Mouse (Mus musculus): Measurements from ENCODE around the gene Gm26620.

Gm26620 gene

GRCm38 (mm10) chr1:170871402-170871801 lies 13.5 kb upstream of the Gm26620 start:
- no peak for DNase-seq (ENCODE audit: low spot score)

DNA sequence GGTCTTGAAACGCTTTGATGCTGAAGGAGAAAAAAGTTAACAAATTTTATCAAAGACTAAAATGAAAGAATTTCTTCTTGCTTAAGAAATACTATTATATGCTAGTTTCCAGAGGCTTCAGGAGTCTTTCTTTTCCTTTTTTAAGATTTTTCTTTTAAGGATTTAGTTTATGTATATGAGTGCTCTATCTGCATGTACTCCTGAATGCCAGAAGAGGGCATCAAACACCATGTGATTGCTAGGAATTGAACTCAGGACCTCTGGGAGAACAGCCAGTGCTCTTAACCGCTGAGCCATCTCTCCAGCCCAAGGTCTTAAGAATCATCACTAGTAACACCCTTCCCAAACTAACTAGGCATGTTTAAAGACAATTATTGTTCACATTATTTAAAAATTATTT lies 12.9 kb upstream of the Gm26620 start:
- no peak for DNase-seq (ENCODE audit: low spot score)

DNA sequence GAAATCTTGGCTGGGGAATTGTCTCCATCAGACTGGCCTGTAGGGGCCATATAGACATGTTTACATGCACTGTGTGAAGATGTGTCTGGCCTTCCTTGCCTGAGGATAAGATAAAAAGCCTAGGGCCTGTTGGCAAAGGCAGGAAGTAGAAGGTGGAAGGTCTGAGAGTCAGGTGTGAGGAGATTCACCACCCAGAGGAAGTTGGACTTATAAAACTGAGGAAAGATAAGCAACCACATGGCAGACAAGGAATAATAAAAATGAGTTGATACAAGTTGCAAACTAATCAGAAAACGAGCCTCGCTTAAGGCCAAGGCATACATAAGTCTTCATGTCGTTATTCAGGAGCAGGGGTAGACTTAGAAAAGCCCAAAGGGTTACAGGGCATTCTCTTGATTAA lies 9.2 kb upstream of the Gm26620 start:
- DNase-seq (ENCODE audit: low spot score): no peak

DNA sequence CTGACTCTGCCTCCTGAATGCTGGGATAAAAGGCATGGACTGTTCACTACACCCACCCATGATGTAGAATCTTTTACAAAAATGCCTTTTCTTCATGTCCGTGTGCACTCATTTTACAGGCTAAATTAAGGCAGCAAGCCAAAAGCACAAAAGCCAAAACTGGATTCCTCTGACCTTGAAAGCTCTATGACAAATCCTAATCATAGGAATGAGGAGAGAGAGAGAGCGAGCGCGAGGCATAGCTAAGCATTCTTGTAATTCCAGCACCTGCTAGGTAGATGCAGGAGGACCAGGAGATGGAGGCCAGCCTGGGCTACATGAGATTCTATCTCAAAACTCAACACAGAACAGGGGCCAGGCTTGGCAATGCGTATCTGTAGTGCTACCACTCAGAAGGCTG lies 8.0 kb upstream of the Gm26620 start:
- DNase-seq (ENCODE audit: low spot score): no peak

- DNase-seq (ENCODE audit: low spot score): no peak
These were observed 1.9 kb upstream of the Gm26620 start for GRCm38 (mm10) chr1:170882915-170883485.

- DNase-seq (ENCODE audit: low spot score): no peak
These were observed 475 bp upstream of the Gm26620 start for GRCm38 (mm10) chr1:170884390-170884789.

DNA sequence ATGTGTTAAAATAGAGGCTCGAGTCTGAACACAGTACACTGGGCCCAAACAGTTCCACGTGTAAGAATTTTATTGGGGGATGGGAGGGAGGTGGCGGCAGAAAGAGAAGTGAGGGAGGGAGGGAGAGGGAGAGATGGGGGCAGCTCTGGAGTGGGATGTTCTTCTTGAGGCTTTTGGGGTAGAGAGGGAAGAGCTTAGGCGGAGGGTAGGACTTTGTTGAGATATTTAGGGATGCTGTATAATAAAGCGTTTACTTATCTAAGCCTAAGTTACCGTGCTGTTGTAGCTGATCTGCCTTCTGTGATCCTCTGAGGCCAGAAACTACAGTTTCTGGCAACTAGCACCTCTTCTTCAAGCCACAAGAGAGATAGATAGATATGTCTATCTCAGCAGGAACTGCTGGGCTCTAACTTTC lies 1.2 kb downstream of the Gm26620 start:
- no peak for DNase-seq (ENCODE audit: low spot score)

- no peak for DNase-seq (ENCODE audit: low spot score)
These were observed 4.4 kb downstream of the Gm26620 start for GRCm38 (mm10) chr1:170889310-170889709.

DNA sequence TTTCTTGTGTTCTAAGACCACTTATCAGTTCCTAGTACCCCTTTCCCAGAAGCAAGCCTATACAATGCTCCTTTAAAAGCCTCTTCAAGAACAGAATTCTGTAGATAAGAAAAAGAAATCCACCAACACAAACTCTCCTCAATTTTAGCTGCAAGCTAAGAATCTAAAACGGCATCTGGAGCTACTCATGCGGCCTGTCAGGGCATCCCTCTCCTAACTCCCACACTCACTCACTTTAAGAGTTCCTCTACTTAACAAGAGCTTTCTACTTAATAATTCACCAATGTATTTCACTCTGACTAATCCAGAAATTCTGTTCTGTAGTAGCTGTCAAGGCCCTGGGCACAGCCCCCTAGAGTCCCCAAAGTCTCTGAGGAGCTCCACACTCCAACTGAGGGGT lies 6.8 kb downstream of the Gm26620 start:
- DNase-seq (ENCODE audit: low spot score): no peak

GRCm38 (mm10) chr1:170892279-170892678 lies 7.4 kb downstream of the Gm26620 start:
- no peak for DNase-seq (ENCODE audit: low spot score)

DNA sequence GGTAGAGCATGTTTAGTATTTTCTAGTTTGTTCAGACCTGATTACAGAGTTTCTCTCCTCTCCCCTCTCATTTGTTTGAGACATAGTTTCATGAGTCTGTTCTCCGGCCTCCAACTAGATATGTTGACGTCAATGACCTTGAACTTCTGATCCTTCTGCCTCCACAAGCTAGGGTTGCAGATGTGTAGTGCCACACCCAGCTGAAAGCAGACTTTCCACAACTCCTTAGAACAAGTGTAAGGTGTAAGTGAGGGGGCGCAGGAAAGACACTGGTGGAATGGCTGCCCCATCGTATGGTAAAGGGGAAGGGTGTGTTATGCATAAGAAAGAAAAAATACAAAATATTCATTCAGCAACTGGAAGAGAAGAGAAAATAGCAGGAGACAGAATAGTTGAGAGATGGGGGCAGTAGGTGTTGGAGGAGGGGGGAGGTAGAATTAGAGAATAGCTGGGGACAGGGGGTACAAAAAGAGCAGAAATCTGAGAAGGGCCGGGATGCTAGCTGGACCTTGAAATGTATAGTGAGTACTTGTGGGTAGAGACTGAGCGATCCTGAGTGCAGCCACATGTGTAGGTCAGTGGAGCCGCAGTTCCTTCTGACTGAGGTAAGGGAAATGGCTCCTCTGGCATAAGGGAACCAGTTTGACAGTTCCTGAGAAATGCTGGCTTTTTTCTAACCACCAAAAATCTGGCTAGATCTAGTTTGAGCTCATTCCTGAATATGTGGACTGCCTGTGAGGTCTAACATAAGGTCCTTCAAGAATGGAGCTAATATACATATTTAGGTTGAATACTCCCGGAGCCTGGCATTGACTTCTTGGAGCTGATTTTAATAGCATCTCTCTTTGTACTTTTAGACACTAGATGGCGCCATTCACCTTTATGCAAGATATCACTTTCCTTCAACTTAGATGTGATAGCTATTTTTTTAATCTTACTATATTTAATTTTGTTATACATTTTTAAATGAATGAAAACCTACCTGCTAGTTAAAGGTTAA lies 10.0 kb downstream of the Gm26620 start:
- peak; percentile 75 for DNase-seq (ENCODE audit: low spot score)

DNA sequence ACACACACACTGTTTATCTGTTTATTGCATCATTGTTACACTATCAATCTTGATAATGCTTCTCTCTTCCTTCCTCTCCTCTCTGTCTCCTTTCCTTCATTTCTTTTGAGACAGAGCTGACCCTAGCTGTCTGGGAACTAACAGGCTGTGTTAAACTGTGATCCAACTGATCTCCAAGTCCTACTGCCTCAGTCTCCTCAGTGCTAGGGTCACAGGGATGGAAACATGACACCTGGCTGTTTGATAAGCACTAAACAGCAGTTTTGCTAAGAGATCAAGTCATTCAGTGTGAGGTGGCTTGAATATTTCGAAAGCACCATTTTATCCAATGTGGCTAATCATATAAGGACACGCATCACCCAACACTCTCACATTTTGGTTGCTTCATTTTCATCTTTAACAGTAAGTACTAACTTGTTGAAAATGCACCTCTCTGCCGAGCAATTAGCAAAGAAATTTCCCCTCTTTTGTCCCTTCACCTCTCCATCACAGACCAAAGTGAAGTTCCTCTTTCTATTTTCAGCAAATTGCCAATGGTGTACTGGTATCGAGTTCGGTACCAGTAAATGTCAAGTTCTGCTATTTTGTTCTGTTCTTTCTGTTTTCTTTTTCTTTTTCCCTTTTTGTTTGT lies 11.9 kb downstream of the Gm26620 start:
- DNase-seq (ENCODE audit: low spot score): no peak

DNA sequence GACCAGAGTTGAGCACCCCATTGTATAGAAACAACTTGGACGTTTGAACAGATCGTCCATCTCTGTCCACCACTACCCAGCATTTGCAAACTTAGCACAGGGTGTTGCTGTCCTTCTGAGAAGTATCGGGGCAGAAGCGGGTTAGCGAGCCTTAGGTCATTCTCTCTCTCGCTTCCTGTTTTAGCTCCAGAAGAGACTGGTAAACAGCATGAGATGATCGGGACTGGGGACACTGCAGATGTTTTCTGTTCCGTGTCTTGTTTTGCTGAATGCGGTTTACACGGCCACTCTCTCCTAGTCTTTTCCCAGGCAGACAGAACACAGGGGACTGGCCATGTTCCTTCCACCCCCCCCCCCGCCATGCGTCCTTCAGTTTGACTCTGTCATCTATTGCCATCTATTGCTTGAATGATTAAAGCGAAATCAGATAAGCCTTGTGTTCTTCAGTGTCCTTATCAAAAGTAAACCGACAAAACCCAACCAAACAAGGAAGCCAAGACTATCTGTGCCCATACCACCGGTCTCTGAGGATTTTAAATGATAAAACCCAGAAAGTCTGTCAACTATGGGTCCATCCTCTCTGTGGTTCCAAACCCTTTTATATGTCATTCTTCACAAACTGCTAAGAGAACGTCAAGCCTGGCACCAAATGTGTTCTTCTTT lies 13.7 kb downstream of the Gm26620 start:
- no peak for DNase-seq (ENCODE audit: low spot score)

DNA sequence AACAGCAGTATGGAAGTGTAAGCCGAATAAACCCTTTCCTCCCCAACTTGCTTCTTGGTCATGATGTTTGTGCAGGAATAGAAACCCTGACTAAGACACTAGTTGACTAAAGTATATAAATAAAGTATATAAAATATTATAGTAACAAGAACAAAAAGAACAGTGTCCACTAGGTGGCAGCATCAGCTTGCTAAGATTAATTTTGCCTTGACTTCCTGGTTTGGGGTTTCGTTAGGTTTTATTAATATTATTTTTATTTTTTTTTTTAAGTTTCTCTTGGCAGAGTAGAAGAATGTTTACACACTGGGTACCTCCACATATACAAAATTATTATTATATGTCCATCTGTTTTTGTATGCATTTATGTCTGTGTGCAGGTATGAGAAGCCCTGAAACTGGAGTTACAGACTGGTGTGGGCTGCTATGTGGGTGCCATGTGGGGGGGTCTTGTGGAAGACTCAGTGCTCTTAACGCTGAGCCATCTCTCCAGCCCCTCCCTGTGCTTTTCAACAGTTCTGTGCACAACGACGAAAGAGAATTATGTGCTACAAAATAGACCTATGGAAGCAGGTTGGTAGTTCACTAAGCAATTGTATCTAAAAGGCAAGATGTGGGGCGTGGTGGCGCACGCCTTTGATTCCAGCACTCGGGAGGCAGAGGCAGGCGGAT lies 16.1 kb downstream of the Gm26620 start:
- peak; percentile 78 for DNase-seq (ENCODE audit: low spot score)

DNA sequence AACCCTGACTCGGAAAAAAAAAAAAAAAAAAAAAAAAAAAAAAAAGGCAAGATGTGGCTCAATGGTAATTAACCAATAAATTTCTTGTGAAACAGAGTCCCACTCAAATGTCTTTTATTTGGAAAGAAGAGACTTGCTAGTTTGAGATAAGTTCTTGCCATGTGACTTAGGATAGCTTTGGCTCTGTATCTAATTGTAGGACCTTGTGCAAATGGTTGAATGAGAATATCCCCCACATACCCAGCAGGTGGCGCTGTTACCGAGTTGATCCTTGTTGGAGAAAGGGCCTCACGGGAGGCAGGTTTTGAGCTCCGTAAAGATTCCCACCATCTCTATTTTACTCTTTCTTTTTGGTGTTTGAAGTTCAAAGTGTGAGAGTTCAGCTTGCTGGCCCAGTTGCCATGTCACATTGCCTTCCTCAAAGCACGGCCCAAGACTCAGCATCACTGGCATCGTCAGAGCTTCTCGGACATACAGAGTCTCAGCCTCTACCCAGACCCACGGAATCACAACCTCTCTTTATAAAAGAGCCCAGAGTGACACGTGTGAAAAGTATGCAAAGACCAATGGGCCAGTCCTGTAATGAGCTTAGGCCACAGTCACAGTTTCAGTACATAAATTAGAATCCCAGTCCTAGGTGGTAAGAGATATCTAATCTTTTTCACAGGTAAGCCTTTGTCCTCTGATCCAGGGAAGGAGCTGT lies 16.8 kb downstream of the Gm26620 start:
- peak; percentile 77 for DNase-seq (ENCODE audit: low spot score)

DNA sequence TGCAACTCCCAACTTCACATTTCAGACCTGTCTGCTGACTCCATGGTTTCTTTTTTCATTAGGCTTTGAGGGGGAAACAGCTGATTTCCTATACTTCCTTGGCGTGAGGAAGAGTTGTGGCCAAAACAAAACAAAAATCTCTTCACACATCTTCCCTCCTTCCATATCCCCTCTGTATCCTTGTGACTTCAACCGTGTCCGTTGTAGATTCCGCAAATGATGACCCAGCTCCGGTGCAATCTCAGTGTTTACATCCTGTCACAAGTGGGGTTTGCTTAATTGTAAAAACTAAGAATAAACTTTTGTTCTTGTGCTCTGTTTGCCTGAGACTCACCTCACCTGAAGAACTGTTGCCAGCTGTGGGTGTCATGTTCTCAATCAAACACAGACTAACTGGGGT lies 18.6 kb downstream of the Gm26620 start:
- no peak for DNase-seq (ENCODE audit: low spot score)

GRCm38 (mm10) chr1:170907111-170907455 lies 22.2 kb downstream of the Gm26620 start:
- no peak for DNase-seq (ENCODE audit: low spot score)

GRCm38 (mm10) chr1:170907456-170908191 lies 22.8 kb downstream of the Gm26620 start:
- DNase-seq (ENCODE audit: low spot score): no peak

DNA sequence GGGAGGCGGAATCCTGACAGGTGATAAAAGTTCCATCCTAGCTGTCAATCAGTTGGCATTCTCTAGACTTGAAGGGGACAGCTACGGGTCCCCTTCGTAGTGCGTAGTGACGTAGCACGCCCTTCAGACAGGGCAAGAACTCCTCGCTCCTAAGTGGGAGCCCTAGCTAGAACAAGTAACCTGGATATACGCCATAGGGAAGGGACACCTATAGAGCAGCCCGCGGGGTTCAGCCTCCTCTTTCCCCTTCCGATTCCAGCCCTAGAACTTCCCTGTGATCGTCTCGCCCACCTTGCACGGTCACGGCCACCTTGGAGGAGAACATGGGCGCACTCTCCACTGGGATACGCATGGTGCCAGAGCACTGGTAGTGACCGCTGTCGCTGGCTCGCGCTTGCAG lies 23.5 kb downstream of the Gm26620 start:
- DNase-seq (ENCODE audit: low spot score): no peak

GRCm38 (mm10) chr1:170911907-170912660 lies 27.2 kb downstream of the Gm26620 start:
- no peak for DNase-seq (ENCODE audit: low spot score)

All from layer of hippocampus, adult 9-10 months (tissue).